Mouse (Mus musculus) embryonic facial prominence, embryonic 10.5 days (tissue): ENCODE results near the gene Spata20. TPM values are rescaled to one million over a fixed set of nuclear protein-coding genes. Genes with fewer than 3 reads are reported as not detected.

Experiments
- DNase-seq: peaks from one replicate; pipeline ENCODE4 v3.0.0-alpha.2; 2017; ENCODE audit warnings: low spot score
- H3K27ac ChIP-seq: fragments of 300-500 bp; sonication (generic); replicated peaks from 2 replicates; pipeline ENCODE4 v1.5.1; 2016; ENCODE audit warnings: mild to moderate bottlenecking
- H3K27me3 ChIP-seq: fragments of 300-500 bp; sonication (generic); replicated peaks from 2 replicates; pipeline ENCODE4 v1.6.1; 2016; ENCODE audit warnings: low read depth, mild to moderate bottlenecking; ENCODE audit not compliant: poor library complexity, severe bottlenecking
- H3K36me3 ChIP-seq: fragments of 300-500 bp; sonication (generic); replicated peaks from 2 replicates; pipeline ENCODE4 v1.6.1; 2016; ENCODE audit warnings: mild to moderate bottlenecking, moderate library complexity
- H3K4me1 ChIP-seq: fragments of 300-500 bp; sonication (generic); 2 replicates; pipeline ENCODE4 v1.6.1; 2016
- H3K4me3 ChIP-seq: fragments of 300-500 bp; sonication (generic); 2 replicates; pipeline ENCODE4 v1.5.1; 2016; ENCODE audit warnings: mild to moderate bottlenecking, moderate library complexity
- H3K9me3 ChIP-seq: fragments of 300-500 bp; sonication (generic); 2 replicates; pipeline ENCODE4 v1.6.1; 2016; ENCODE audit warnings: mild to moderate bottlenecking
- WGBS: fragments of 180-500 bp; shearing (Covaris S2); methylation state at CpG from one replicate; pipeline ENCODE4 v1.1.7; 2016; 5-methylcytosine and 5-hydroxymethylcytosine counted together
- polyA plus RNA-seq: library from polyadenylated mRNA; unstranded; fragments of >200 nt; fragmentation: Nextera tagmentation; extraction: Ambion mirVana; gene quantifications from 2 replicates; pipeline ENCODE4 v1.2.1, GENCODE M21; 2016

Gene Spata20
- polyA plus RNA-seq, 1 experiment from 2014 or later: not detected

DNA sequence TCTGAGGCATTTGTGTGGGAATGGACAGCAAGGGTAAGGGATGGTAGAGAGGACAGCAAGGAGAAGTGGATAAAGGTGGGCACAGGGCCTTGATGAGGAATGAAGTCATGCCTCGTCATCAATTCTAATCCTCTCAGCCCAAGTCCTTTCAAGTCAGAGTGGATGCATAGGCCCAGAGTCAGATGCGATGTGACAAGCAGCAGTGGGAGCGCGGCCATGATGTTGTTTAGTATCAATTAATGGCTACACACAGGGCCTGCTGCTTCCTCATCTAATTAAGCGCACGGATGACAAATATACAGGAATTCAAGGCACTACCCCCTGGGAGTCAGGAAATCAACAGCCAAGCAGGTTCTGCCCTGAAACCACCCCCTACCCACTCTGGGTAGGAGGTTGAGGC, 45.6 kb downstream of the Spata20 start:
- no peak for DNase-seq
- Histone ChIP-seq H3K27ac (no peak overlapping the region), H3K4me1 (peaks cover 61% of the 10 kb centered on the region), H3K36me3 (peaks cover 74% of the 10 kb centered on the region), H3K9me3 (no peaks in the 10 kb centered on the region), H3K4me3 (no peak overlapping the region), H3K27me3 (peaks cover 21% of the 10 kb centered on the region; the same call in 1 of the 2 replicates)
- 82% methylated on average over 6 of the region's 6 CpGs for whole genome bisulfite sequencing

DNA sequence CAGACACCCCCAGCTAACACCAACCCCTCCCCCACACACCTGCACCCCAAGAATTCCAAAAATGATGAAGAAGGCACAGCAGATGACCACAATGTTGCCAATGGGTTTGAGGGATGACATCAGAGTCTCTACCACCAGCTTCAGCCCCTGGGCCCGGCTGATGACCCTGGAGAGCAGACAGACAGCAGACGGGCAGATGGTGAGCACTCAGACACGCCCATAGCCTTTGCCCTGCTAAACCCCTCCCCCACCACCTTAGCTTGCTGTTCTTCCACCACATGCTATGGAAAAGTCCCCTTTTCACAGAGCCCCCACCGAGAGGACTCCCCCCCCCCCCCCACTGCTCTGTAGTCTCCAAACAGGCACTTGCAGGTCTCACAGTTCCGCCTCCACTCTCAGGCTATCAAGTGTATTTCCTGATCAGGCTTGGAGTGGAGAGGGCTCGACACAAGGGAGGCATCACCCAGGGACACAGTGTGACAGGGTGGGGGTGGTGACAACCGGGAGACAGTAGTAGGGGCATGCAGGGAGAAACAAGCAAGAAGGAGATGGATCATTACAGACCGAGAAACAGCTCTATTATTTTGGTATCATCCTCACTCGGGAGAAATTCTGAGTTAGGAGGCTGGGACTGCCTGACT, 56.8 kb downstream of the Spata20 start:
- H3K9me3 ChIP-seq: no peaks in the 10 kb centered on the region
- peaks cover 78% of the 10 kb centered on the region for H3K36me3 ChIP-seq
- H3K4me3 ChIP-seq: 0 out of 2 replicates have a peak overlapping the region, but pooled peaks have one; percentile 17
- peaks cover 57% of the 10 kb centered on the region for H3K4me1 ChIP-seq
- peaks cover 41% of the 10 kb centered on the region for H3K27me3 ChIP-seq
- DNase-seq: peak; percentile 42
- WGBS: 31% methylated on average over 9 of the region's 9 CpGs
- H3K27ac ChIP-seq: peak overlapping the region; percentile 77

Other genes starting within 250 kb of the Spata20 start
- gene Wfikkn2, start 240.2 kb downstream of the Spata20 start, polyA plus RNA-seq: 1.1 and 2.4 TPM in 2 replicates
- 0.39 TPM in 1 of 2 replicates, not detected in the other for gene Gm21885, start 204.3 kb downstream of the Spata20 start, polyA plus RNA-seq
- gene Luc7l3, start 164.2 kb downstream of the Spata20 start, polyA plus RNA-seq: 104 and 117 TPM in 2 replicates
- 14.8 and 15.3 TPM in 2 replicates for gene Ankrd40, start 158.2 kb downstream of the Spata20 start, polyA plus RNA-seq
- 0.23 and 0.24 TPM in 2 replicates for gene Abcc3, start 93.2 kb downstream of the Spata20 start, polyA plus RNA-seq
- 6.5 and 13.5 TPM in 2 replicates for gene Cacna1g, start 12.0 kb downstream of the Spata20 start, polyA plus RNA-seq
- 4.5 and 4.7 TPM in 2 replicates for gene Epn3, start 13.8 kb upstream of the Spata20 start, polyA plus RNA-seq
- gene Mycbpap, start 35.6 kb upstream of the Spata20 start, polyA plus RNA-seq: 2.7 and 3.6 TPM in 2 replicates
- gene Rsad1, start 63.1 kb upstream of the Spata20 start, polyA plus RNA-seq: 4.5 and 5.1 TPM in 2 replicates
- 0.09 and 0.11 TPM in 2 replicates for gene Chad, start 78.9 kb upstream of the Spata20 start, polyA plus RNA-seq
- gene Acsf2, start 115.7 kb upstream of the Spata20 start, polyA plus RNA-seq: 3.9 and 4.1 TPM in 2 replicates
- gene Lrrc59, start 143.6 kb upstream of the Spata20 start, polyA plus RNA-seq: 258 and 280 TPM in 2 replicates
- gene Mrpl27, start 167.6 kb upstream of the Spata20 start, polyA plus RNA-seq: 141 and 153 TPM in 2 replicates
- gene Eme1, start 167.8 kb upstream of the Spata20 start, polyA plus RNA-seq: 58.6 and 59.4 TPM in 2 replicates
- gene Xylt2, start 191.3 kb upstream of the Spata20 start, polyA plus RNA-seq: 15.1 and 16.3 TPM in 2 replicates
- not detected in 2 replicates for gene Gm11541, start 218.3 kb upstream of the Spata20 start, polyA plus RNA-seq